Mouse (Mus musculus) 416B (cell line): ENCODE measurements at regions not wholly inside any gene's neighbourhood (a gene's known extent, or its start where the extent isn't known, plus 50 kb on each side); places are given as distances from the start of the nearest gene placed in this dataset.

Experiments
- DNase-seq: peaks from one replicate; pipeline ENCODE4 v3.0.0; 2011; ENCODE audit warnings: low read depth

DNA sequence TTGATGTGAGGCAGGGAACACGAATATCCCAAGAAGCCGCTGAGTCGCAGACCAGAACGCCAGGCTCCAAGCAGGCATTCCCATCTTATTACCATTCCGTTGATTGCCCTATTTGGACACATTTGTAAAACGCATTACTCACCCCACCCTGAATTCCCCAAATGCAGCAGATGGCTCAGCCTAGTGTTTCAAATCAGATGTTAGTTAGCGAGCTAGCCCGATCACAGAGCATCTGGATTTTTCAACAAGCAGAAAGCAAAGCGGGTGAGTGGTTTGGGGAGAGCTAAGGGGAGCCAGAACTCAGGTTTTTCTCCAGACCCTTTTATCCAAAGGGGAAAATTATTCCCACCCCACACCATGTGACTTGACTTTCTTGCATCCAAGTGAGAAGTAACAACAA, 273.2 kb downstream of the Rwdd3 start:
- DNase-seq = no peak

- DNase-seq = no peak
Observed at GRCm38 (mm10) chr3:120897758-120898157, 273.7 kb downstream of the Rwdd3 start.

DNA sequence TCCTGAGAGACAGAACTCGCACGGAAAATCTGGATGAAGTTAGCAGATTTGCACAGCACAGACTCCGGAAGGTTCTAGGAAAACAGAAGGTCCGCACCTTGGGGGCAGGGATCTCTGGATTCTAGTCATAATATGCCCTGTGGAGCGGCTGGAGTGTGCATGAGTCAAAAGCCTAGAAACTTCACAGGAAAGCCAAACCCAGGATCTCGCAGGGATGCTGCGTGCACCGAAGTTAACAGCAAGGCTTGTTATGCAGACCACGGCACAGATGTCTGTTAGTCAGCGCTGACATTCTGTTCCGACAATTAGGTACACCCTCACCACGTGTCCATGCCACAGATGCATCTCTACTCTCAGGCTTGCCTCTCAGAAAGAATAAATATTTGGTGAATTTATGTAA, 274.3 kb downstream of the Rwdd3 start:
- no peak for DNase-seq

GRCm38 (mm10) chr3:120886063-120886841, 285.2 kb downstream of the Rwdd3 start:
- DNase-seq = no peak

DNA sequence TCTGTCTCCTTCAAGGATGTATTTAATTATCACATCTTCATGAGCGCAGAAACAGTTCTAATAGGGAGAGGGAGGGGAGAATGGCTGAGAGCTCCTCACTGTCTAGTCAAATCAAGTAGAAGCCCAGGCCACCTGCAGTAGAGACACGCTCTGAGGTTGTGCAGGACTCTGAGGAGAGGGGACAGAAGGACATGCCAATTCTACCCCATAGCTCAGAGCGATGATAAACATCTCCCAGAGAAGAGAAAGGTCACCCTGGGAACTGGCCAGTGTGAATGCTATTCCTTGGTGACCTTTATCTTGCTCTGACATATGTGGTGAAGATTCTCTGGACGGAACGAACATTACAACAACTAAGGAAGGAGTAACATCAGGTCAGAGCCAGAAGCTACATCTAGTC, 286.1 kb downstream of the Rwdd3 start:
- no peak for DNase-seq

DNA sequence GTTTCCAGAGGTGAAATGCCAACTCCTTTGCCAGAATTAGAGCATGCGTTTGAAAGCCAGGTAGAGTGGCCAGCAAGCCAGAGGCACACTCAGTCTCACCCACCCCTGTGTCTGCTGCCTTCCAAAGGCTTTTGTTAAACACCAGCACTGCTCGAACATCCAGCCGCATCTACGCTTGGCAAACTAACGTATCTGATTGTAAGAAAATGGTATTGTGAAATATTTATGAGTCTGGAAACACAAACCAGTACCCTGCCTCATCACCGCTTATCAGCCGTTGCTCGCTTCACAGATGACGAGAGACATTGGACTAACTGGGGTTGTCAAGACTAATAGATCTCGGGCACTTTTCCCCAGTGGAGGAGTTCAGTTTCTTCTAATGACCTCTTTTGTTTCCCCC, 287.3 kb downstream of the Rwdd3 start:
- no peak for DNase-seq

DNA sequence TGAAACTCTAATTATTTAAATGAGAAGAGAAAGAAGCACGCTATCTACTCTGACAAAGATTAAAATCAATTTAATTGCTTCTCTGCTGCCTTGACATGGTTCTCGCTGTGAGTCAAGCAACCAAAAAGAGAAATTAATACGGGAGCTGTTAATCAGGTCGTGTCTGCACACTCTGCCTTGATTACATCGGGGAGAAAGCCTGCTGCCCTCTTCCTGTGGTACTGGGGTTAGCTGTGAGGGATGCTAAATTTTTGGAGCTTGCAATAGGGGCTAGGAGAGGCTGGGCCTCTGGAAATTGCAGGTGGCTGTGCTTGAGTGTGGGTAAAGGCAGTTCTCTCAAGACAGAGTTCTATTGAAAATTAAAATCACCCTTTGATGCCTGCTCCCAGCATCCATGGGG, 287.8 kb downstream of the Rwdd3 start:
- no peak for DNase-seq

GRCm38 (mm10) chr3:120879409-120879808, 292.1 kb downstream of the Rwdd3 start:
- no peak for DNase-seq

DNA sequence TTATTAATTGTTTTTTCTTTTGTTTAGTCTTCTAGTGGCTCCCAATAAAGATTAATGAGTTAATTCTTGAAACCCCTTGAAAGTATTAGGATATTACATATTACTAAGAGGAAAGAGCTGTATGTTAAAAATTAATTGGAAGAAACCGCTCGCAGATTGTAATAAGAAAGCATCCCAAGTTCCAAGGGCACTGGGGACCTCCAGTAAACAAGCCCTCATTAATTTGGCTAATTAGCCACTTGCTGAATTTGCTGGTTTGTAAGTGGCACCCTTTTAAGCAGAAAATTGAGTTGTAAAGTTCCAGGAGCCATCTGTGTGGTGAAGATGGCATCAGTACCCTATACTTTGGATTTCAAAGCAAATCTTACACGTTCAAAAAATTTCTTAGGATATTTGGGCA, 295.8 kb downstream of the Rwdd3 start:
- no peak for DNase-seq

- no peak for DNase-seq
Observed at GRCm38 (mm10) chr3:120865036-120865435, 306.5 kb downstream of the Rwdd3 start.

- DNase-seq = no peak
Observed at GRCm38 (mm10) chr3:120861641-120862040, 309.9 kb downstream of the Rwdd3 start.

GRCm38 (mm10) chr3:120858281-120858680, 313.2 kb downstream of the Rwdd3 start:
- DNase-seq = no peak

DNA sequence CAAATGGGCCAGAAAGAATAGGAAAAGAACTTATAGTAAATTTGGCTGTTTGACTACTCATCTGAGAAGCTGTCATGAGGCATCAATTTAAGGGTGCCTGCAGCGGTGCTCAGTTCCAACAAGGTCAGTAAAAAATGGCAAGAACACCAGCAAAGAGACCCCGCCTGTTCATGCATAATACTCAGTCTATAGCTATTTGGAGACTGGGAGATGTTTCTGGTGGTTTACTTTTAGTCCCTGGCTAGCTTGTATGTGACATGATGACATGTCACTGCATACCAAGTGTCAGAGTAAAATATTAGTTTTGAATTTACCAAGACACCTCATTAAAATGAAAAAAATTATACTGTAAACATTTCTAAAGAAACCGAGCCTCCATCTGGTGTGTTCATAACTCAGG, 317.2 kb downstream of the Rwdd3 start:
- DNase-seq = no peak

DNA sequence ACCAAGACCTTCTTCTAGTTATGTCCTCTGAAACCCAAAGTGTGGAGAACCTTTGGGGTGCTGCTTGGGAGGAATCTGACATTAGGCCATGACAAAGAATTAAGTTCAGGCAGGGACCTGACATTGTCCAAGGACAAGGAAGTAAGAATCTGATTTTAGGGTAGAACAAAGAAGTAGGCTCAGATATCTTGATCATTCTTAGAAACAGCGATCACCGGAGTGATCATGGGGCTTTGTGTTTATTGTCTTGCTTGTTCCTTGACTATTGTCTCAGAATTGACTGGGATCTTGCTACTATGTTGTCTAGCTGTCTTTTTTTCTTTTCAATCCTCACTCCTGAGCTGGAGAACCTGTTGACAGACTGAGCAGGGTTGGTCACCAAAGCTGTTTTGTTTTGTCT, 327.9 kb downstream of the Rwdd3 start:
- DNase-seq = no peak

DNA sequence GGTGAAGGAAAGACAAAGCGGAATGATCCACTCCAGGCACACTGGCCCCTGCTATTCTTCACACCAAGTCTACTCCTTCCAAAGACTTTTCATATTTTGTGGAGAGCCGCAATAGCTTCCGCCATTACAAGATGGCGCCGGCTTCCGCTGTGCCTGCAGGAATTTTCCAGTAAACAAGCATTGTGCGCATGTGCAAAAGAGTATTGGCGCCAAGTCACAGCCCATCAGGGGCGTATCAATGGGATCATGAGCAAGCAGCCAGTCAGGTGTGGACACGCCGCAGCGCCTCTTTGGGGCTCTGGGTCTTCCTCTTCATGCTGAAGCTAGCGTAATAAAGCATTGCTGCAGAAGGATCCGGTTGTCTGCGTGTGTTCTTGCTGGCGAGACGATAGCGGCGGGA, 348.0 kb downstream of the Rwdd3 start:
- DNase-seq = no peak

- DNase-seq = no peak
Observed at GRCm38 (mm10) chr3:120811901-120812300, 359.6 kb downstream of the Rwdd3 start.

DNA sequence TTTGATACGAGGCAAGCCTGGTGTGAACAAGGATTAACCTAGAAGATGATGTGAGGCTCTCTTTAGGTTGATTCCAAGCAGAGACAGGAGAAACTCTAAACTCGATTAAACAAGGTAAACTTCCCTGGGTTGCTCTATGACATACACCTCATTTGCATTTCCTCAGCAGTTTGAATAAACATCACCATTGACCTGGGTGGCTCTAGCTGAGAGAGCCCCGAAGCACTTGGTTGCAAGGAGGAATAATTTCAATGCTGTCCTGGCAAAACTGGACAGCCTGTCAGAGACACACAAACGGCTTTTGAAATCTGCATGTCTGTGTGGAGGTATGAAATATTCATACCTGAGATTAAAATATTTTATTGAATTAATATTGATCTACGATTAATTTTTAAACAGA, 361.0 kb downstream of the Rwdd3 start:
- DNase-seq = no peak

GRCm38 (mm10) chr3:120810048-120810447, 361.4 kb downstream of the Rwdd3 start:
- no peak for DNase-seq

GRCm38 (mm10) chr3:120786659-120787058, 384.8 kb downstream of the Rwdd3 start:
- DNase-seq = no peak

DNA sequence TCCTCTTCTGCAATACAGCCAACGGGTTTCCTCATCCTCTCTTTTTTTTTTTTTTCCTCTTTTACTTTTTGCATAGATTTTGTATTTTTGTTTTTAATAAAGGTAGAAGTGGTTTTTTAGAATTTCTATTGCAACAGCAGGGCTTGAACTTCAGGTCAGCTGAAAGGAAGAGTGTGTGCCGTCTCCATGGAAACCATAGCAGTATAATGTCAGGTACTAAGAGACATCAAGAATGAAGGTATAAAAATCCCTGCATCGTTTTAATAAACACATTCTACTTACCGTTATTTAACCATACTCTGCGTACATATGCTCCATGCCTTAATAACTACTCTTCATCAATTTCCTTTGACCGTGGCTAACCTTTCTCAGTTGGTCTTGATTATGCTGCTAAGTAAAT, 390.0 kb downstream of the Rwdd3 start:
- DNase-seq = no peak

DNA sequence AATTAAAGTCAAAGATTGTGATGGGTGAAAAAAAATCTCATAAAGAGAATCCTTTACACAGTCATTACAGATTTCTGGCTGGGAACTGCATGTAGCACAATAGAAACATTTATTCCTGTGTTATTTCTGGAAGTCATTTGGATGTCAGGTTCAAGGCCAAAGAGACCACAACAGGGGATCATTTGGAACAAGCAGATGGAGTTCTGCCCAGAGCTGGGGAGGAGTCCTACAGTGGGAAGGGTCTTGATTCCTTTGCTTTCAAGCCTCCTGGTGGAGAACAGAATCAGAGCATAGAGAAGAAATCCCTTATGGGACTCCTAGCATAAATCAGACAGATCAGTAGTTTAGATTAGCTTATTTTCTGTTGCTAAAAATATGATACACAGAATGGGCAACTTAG, 392.4 kb downstream of the Rwdd3 start:
- DNase-seq = no peak

DNA sequence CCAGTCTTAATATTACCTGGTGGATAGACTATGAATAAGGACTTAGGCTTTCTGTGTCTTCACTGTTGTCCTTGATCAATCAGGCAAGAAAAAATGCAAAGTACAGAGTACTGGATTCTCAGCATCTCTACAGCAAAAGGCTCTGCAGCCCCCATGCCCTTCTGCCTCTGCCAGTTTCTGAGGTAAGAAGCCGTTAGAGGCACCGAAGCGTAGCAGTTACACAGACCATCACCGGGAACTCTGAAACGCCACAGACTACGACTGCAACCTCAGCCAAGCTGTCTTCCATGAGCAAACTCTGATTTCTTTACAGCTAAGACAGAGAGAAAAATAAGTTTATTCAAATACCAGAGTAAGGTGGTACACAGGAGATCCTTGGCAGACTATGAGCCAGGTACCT, 396.5 kb downstream of the Rwdd3 start:
- no peak for DNase-seq

GRCm38 (mm10) chr3:120761681-120762080, 409.8 kb downstream of the Rwdd3 start:
- no peak for DNase-seq

DNA sequence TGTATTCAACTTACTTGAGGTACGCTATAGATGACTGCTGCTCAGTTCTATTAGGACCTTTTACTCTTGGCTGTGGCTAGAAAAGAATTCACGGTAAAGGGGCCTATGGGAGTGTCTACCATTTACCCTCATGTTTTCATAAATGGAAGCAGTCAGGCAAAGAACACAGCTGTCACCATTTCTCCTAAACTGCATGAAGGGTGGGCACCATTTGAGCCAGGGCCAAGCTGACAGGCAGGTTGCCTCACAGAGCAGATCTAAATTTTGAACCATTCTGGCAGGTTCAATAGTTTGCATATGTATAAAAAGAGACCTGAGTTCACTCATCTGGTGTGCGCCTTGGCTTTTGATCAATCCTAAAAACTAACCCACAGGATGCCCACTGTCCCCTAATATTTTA, 410.3 kb downstream of the Rwdd3 start:
- DNase-seq = no peak
